Mouse (Mus musculus): ENCODE data around the gene Wdfy1. TPM values are rescaled to one million over a fixed set of nuclear protein-coding genes. Genes with fewer than 3 reads are reported as not detected.

The Wdfy1 gene
- total RNA-seq (2023) = 39.1 TPM

DNA sequence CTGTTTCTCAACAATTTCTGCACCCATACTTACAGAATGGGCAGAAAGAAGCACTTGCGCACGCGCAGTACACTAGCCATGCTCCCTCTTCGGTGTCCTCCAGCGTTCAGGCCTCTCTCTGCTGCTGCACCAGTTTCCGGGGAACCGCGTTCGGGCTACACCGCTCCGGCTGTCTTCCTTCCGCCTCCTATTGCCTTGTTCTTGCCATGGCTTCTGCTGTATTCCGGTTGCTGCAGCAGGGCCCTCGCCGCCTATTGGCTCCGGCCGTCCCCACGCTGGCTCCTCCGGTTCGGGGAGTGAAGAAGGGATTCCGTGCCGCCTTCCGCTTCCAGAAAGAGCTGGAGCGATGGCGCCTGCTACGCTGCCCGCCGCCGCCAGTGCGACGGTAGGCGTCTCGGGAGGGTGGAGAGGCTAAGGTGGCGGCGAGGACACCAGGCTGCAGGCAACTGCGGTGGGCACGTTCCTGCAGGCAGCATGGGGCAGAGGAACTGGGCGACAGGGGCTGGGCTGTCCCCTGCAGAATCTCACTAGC lies at the start of gene Wdfy1, which contains the start of gene Mrpl44:
Wdfy1 (minus strand) TSS at position 217 of the 532 bp plus-strand sequence.
Mrpl44 (plus strand) TSS at position 92 of the 532 bp plus-strand sequence.

DNA sequence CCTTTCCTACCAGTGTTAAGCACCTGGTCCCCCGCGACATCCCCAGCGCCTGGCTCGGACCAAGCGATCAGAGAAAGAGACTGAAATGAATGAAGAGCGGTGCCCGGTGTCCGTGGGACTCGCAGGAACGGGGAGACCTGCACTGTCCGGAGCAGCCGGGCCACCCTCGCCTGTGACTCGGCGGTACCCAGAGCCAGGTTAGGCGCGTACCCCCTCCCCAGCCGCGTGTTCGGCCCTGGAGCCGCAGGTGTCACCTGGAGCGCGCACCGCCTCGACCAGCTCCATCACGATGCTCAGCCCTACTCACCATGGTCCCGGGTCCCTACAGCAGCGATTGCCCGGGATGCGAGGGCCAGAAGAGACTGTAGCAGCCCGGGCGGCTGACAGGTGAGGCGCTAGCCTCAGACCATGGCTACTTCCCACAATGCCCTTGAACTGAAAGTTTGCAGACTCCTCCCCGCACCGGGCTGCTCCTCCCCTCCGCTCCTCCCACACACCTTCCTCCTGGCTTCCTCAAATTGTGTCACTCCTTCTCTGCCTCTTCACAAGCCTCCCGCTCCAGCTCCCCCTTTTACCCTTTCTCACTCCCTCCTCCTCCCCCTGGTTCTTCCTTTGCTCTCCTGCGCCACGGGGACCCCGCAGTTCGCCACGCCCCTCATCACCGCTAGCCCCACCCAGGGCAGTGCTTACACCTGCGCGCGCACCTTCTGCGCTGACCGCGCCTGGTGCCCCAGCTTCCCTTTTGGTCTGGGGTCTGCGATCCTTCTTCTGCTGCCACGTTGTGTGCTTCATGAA lies 104.2 kb downstream of the Wdfy1 start, which contains the start of gene Ap1s3:
Ap1s3 (minus strand) TSS at position 430 of the 795 bp plus-strand sequence.

Other genes starting within 250 kb of the Wdfy1 start
- gene Ap1s3, start 104.2 kb downstream of the Wdfy1 start, total RNA-seq (2023) = 11.1 TPM
- gene Mrpl44, start 125 bp downstream of the Wdfy1 start, total RNA-seq (2023) = 22.7 TPM
- gene Serpine2, start 85.0 kb upstream of the Wdfy1 start, total RNA-seq (2023) = 1.1 TPM